Mouse (Mus musculus) gastrocnemius, postnatal 14 days (tissue): ENCODE measurements around the gene Ppig. TPM values are rescaled to one million over a fixed set of nuclear protein-coding genes. Genes with fewer than 3 reads are reported as not detected.

Source experiments
- DNase-seq: peaks from one replicate; pipeline ENCODE4 v3.0.0; 2021; ENCODE audit warnings: mixed read lengths
- intact Hi-C: fragments of 180-260 bp; cut with DNase I; formaldehyde crosslinking; loops from one replicate; pipeline ENCODE4 v1.15.1; 2025; ENCODE audit warnings: low total_unique reads
- total RNA-seq, 2 experiments: library from RNA; stranded (reverse); gene quantifications; 2 replicates each; pipeline ENCODE4 v1.2.3; 2021

Gene Ppig
- total RNA-seq, 2 experiments from 2014 or later, result 26.7 to 31.9 TPM

GRCm38 (mm10) chr2:69723519-69723825 lies 1.1 kb downstream of the Ppig start:
- DNase-seq, result no peak
- intact Hi-C loops, result no loop called here

- no peak for DNase-seq
- intact Hi-C loops, result no loop called here
These were observed 22.7 kb downstream of the Ppig start for GRCm38 (mm10) chr2:69745091-69745490.

DNA sequence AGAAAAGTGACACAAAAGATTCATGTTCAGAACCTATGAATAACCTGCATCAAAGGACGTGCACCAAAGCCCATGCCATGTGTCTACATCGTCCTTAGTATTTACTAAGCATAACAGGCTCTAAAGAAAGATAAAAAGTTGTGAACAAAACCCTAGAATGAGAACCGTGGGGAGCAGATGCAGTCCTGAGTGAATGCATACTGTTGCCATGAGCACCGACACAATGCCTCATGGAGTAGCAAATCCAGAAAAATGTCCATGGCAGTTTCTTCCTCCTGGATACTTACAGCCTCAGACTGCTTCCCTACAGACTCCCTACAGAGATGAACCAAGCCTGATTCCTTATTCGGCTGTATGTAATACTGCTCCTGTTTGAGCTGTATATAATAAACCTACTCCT lies 38.6 kb downstream of the Ppig start:
- DNase-seq, result no peak
- intact Hi-C loops, result no loop called here

DNA sequence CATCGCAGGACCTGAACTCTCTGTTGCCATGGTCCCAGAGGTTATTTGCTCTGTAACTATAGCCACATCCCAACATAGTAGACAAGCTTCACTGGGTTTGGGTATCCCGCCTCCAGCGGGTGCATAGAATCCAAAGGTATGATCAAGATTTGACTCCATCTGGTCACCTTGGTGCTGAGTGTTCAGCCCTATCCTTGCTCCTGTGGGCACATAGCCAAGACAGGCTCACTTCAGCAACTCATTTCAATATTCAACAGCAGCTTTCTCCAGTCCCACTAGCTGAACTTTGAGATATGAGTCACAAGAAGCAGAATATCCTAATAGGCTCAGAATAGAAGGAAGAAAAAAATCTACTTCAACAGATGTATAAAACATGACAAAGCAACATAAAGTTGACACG lies 41.0 kb downstream of the Ppig start:
- intact Hi-C loops, result no loop called here
- DNase-seq, result no peak

DNA sequence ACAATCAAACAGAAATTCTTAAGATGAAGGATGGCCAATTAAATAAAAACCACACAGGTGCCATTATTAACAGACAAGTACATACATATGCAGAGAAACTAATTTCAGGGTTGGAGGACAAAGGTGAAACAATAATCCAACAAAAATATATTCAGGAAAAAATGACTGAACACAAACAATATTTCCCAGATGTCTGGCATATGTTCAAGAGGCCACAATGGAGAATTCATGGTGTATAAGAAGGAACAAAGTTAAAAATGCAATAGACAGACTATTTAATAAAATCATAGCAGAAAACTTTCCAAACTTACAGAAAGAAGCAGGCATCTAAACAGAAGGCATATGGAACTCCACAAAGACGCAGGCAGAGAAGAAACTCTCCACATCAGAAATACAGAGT lies 42.4 kb downstream of the Ppig start:
- intact Hi-C loops, result no loop called here
- no peak for DNase-seq

DNA sequence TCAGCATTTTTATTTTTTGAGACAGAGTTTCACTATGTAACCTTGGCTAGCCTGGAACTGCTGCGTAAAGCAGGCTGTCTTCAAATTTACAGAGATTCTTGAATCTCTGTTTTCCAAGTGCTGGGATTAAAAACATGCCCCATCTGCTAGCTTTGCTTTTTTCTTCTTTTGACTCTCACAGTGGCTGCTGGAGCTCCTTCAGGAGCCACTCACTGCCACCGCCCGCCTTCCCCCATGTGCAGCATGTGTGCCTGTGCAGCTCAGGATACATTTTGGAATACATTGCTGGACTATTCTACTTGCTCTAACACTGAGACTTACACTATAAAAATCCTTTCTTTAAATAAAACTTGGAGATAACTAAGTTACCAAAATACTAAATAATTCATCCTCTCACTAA lies 51.0 kb downstream of the Ppig start:
- intact Hi-C loops, result no loop called here

GRCm38 (mm10) chr2:69777985-69778835 lies 55.9 kb downstream of the Ppig start:
- intact Hi-C loops, result no loop called here
- no peak for DNase-seq

More for the DNA sequence above, 51.0 kb downstream of the Ppig start:
- DNase-seq, result no peak

- no peak for DNase-seq
- intact Hi-C loops, result no loop called here
These were observed 56.5 kb downstream of the Ppig start for GRCm38 (mm10) chr2:69778836-69779177.

- no peak for DNase-seq
- intact Hi-C loops, result loop anchor here (10.0 kb wide), 1 partner anchor 154 kb away; no protein-coding TSS in a partner anchor
These were observed 66.6 kb downstream of the Ppig start for GRCm38 (mm10) chr2:69788974-69789373.

GRCm38 (mm10) chr2:69789429-69790069 lies 67.2 kb downstream of the Ppig start, which contains the start of the genes Ccdc173 and Phospho2:
TSS of gene Ccdc173 (minus strand) at chr2:69789575.
TSS of gene Phospho2 (plus strand) at chr2:69789623.
- peak; percentile 99 for DNase-seq
- intact Hi-C loops, result loop anchor here (10.0 kb wide), 1 partner anchor 155 kb away; no protein-coding TSS in a partner anchor

- DNase-seq, result peak; percentile 79
- intact Hi-C loops, result no loop called here
These were observed 67.9 kb downstream of the Ppig start for GRCm38 (mm10) chr2:69790285-69790684.

DNA sequence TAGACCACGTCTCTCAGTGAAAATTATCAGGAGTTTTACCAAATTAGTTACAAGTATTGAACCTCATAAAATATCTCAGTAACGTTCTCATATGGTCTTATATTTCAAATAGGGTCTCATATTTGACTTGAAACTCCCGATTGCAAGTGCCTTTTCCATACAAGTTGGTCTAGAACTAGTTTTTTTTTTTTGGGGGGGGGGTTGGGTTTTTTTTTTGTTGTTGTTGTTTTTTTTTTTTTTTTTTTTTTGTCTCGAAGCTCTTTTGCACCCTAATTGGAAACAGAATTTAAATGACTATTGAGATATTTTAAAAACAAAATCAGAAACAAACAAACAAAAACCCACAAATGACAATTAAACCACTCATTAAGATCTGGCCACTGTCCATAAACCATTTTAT lies 68.4 kb downstream of the Ppig start:
- DNase-seq, result no peak
- intact Hi-C loops, result no loop called here

DNA sequence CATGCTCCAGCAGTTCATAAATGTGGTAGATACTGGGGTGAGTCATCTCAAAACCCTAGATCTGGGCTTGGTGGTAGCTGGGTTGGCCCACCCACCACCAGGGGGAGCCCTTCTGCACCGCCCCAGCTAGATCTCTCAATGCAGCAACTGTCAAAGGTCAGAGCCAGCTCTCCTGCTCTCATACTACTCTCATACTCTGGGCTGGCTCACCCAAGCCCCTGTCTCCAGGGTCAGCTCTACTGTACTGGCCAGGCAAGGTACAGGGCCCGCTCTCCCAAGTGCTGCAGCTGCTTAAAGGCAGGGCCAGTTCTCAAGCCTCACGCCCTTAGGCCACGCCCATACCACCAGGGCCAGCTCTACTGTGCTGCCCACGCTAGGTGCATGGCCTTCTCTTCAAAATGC lies 80.6 kb downstream of the Ppig start:
- intact Hi-C loops, result no loop called here
- peak; percentile 71 for DNase-seq

Other genes starting within 250 kb of the Ppig start
- not detected for gene Lrp2, start 136.5 kb upstream of the Ppig start, total RNA-seq
- gene Bbs5, start 75.4 kb upstream of the Ppig start, total RNA-seq, result 1 to 10 TPM; 2.8 to 4.2 TPM
- 100 to 1,000 TPM; 474 to 551 TPM for gene Klhl41, start 52.4 kb upstream of the Ppig start, total RNA-seq
- gene Fastkd1, start 9.0 kb upstream of the Ppig start, total RNA-seq, result 10 to 100 TPM; 11.8 to 14.7 TPM
- under 1 TPM; 0.29 to 0.40 TPM for gene Ccdc173, start 67.0 kb downstream of the Ppig start, total RNA-seq
- 10 to 100 TPM in 1 of 2 experiments, 1 to 10 TPM in 1; 9.2 to 10.5 TPM for gene Phospho2, start 67.1 kb downstream of the Ppig start, total RNA-seq
- gene Klhl23, start 99.4 kb downstream of the Ppig start, total RNA-seq, result 10 to 100 TPM; 16.4 to 18.4 TPM
- 10 to 100 TPM; 67.5 to 78.6 TPM for gene Ssb, start 139.0 kb downstream of the Ppig start, total RNA-seq
- gene Mettl5, start 163.1 kb downstream of the Ppig start, total RNA-seq, result 10 to 100 TPM; 18.0 to 19.2 TPM
- gene Ubr3, start 174.7 kb downstream of the Ppig start, total RNA-seq, result 100 to 1,000 TPM; 108 to 118 TPM